Mouse (Mus musculus) bone marrow macrophage, adult 2 months (primary cell): Measurements from ENCODE around the gene Nckap5.

Source experiments
- CTCF ChIP-seq: IDR thresholded peaks from 2 replicates; pipeline ENCODE4 v1.5.1; 2012; ENCODE audit warnings: low read depth, mild to moderate bottlenecking, low read length, moderate library complexity
- POLR2A ChIP-seq: IDR thresholded peaks from 2 replicates; pipeline ENCODE4 v1.6.1; 2012; ENCODE audit warnings: mild to moderate bottlenecking, low read depth, low read length, borderline replicate concordance

- TF ChIP-seq CTCF (no peak), POLR2A (no peak)
Measured at GRCm38 (mm10) chr1:126877495-126877894, 46.9 kb upstream of the Nckap5 start.
